Mouse (Mus musculus) 3134 (cell line): ENCODE results near the gene Lrp8.

Experiments
- DNase-seq: peaks from one replicate; pipeline ENCODE4 v3.0.0-alpha.2; 2011; ENCODE audit warnings: low spot score; ENCODE audit not compliant: insufficient read length; ENCODE audit errors: extremely low read depth

Gene Lrp8

GRCm38 (mm10) chr4:107802185-107802449 is at the start of gene Lrp8:
Gene Lrp8, plus strand, starts transcription at chr4:107802261.
- DNase-seq, result no peak

- no peak for DNase-seq
Observed at GRCm38 (mm10) chr4:107756222-107756621, 45.8 kb upstream of the Lrp8 start.

GRCm38 (mm10) chr4:107757487-107758470 is 44.3 kb upstream of the Lrp8 start:
- no peak for DNase-seq

DNA sequence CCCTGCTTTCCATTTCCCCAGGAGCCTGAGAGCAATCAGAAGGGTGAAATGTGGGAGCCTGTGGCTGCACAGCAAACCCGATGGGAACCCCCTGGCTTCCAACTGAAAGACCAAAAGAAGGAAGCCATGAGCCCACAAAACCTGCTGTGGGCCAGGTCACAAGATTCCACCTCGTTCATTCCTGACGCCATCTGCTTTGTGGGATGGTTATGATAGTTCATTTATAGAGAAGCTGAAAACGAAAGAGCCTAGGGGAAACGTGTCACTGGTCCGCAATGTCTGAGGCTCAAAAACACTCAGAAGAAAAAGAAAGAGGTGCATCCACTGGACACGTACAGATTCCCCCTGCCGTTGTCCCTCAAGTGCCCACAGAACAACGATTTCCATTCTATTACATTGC is 43.1 kb upstream of the Lrp8 start:
- DNase-seq, result no peak

GRCm38 (mm10) chr4:107763001-107763400 is 39.1 kb upstream of the Lrp8 start:
- no peak for DNase-seq

DNA sequence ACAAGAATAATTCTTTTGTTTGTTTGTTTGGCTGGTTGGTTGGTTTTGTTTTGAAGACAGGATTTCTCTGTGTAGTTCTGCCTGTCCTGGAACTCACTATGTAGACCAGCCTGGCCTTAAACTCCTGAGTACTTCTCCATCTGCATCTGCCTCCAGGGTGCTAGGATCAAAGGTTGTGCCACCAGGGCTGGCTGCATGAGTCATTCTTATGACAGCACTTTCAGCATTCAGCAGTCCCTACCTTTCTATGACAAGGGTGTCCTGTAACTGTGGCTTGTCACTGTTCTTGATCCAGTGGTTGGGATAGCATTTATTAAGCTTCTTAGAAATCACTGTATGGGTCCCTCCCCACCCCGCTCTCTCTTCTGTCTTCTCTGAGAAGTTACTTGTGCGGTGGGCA is 38.5 kb upstream of the Lrp8 start:
- no peak for DNase-seq

- no peak for DNase-seq
Observed at GRCm38 (mm10) chr4:107765196-107765813, 36.8 kb upstream of the Lrp8 start.

DNA sequence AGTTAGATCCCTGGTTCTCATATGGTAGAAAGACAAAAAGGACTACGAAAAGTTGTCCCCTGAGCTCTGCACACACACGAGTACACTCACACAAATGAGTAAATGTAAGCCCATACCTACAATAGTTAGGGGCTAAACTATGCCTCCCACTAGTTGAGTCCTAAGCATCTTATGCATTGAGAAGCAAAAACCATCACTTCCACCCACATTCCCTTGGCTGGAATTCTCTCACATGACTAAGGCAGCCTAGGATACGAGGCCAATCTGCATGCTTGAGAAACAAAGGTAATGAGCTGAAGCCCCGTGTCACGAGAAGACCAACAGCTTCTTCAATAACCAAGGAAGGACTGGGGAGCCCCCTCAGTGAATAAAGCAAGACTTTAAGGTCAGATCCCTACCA is 35.9 kb upstream of the Lrp8 start:
- DNase-seq, result no peak

DNA sequence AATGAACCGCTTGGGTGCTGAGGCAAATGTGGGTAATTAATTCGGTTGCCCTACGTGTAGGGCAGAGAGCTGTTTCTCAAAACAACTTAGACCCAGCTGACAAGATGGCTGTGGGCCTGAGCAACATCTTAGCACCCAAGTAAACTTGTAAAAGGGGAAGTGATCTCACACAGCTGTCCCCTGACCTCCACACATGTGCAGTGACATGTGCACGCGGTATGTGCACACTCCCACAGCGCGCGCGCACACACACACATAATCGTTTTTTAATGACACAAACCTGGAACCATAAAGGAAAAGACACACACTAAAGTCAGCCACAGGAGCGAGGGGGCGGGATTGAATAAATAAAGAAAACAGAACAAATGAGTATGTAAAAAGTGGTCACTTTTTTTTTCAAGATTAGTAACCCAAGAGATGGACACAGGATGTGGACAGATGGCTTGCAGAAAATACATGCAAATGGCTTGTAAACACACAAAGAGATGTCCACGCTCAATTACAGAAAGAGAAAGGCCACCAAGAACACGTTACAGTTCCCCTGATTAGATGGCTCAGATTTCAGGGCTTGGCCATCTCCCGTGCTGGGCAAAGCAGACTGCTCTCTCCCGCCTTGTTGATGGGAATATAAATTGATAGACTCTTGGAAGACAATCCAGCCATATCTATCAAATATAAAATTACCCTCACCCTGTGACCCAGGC is 29.8 kb upstream of the Lrp8 start:
- no peak for DNase-seq

- DNase-seq, result no peak
Observed at GRCm38 (mm10) chr4:107774868-107775267, 27.2 kb upstream of the Lrp8 start.

DNA sequence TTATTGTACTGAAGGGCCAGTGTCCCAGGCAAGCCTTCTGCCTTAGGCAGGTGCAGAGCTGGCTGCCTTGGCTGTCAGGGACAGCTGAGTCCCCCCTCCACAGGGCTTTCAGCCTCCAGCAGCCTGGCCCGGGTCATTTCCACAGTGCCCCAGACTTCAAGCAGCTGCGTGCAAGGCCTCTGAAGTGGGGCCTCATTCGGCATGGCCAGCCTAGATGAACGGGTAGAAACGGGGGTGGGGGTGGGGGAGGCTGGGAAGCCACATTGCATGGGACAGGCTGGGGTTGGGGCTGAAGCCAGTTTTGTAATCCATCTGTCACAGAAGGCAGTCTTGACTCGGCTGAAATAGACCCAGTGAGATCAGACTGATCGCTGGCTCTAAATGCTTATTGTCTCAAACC is 26.4 kb upstream of the Lrp8 start:
- no peak for DNase-seq

- DNase-seq, result no peak
Observed at GRCm38 (mm10) chr4:107776990-107777673, 24.9 kb upstream of the Lrp8 start.

DNA sequence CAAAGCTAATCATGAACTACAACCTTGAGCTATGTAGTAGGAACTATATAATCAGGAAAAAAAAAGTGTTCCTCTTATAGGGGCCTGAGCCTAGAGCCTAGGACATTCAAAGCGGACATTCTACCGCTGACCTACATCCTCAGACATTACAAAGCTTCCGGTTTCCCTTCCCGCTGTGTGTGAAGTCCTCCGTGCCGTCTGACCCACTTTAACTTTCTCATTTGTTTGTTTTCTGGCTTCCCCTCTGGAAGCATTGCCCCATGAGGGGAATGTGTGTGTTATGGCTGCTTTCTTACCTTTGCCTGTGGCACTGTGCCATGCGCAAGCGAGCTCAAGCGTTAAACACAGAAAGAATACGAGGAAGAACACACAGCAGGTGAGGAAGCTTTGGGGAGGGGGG is 18.5 kb upstream of the Lrp8 start:
- no peak for DNase-seq

DNA sequence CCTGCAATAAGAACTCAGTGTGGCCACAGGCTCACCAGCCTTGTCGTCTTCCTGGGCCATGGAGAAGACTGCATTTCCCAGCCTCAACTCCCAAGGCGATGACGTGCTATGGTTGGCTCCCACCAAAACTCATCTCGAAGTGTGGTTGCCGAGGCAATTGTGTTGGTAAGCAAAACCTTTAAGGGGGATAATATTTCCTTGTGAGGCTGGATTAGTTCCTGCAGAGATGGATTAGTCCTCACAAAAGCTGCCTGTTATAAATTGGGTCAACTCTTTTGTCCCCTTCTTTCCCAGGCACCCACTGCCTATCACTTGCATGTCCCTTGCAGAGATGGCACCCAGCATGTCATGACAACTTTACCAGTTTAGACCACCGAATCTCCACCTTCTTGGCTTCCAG is 13.2 kb upstream of the Lrp8 start:
- no peak for DNase-seq

GRCm38 (mm10) chr4:107800801-107801200 is 1.3 kb upstream of the Lrp8 start:
- DNase-seq, result no peak

GRCm38 (mm10) chr4:107801366-107802184 is 486 bp upstream of the Lrp8 start:
- peak; percentile 72 for DNase-seq

DNA sequence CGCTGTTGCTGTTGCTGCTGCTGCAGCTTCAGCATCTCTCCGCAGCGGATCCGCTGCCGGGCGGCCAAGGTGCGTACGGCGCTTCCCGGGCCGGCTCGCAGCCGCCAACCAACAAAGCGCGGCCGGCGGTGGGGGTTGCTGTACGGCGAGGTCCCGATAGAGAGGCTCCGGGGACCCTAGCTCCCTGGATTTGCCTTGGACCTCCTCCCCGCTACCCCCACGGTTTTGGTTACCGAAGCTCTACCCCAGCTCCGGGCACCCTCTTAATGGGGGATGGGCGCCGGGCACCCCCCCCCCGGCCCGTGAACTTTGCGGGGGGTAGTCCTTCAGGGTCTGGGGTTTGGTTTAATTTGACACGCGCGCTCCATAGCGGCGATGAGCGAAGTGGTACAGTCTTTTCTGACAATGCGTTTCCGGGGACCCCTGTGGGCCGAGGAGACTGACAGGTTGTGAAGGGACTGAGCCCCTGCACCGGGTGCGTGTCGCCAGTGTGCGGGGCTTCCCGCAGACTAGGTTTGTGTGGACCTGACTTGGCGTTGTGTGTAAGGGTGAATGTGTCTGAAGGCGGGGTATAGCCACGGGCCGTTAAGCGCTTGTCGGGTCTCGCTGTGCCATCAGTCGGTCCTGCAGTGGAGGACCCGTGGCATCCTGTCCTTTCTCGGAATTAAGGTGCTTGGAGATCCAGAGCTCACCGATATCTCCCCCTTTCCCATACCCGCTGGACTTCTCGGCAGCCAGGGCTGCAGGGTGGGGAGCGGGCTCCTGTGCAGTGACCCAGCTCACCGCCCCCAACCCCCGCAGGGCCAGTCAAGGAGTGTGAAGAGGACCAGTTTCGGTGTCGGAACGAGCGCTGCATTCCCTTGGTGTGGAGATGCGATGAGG is 630 bp downstream of the Lrp8 start:
- peak; percentile 58 for DNase-seq

DNA sequence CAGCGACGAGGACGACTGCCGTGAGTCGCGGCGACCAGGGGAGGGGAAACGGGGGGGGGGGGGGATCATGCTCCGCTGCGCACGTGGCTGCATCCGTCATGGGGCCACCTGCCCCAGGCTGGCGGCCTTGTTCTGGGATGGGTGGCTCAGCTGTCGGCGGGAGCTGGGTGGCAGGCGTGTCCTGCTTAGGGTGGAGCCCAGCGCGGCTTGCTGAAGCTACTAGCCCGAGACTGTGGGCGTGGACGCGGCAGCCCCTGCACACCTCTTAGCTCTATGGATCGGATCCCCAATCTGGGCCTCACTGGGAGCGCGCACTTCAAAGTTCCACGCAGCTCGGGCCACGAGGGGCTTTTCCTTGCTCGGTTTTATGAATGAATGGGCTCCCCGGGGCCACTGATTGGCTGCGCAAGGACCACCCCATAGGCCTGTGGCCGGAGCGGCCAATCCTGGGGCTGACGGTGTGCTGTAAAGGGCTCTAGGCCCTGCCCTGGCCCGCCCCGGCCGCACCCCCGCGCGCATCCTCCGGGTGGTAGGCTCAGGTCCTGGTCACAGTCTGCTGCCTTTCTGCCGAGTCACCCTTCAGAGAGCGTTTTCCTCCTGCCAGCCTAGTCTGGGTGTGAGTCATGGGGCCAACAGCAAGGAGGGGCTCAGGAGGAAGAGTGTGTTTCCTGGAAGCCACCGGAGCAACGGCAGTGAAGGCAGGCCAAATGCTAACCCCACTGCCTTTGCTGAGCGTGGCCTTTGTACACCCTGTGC is 1.5 kb downstream of the Lrp8 start:
- peak; percentile 100 for DNase-seq

DNA sequence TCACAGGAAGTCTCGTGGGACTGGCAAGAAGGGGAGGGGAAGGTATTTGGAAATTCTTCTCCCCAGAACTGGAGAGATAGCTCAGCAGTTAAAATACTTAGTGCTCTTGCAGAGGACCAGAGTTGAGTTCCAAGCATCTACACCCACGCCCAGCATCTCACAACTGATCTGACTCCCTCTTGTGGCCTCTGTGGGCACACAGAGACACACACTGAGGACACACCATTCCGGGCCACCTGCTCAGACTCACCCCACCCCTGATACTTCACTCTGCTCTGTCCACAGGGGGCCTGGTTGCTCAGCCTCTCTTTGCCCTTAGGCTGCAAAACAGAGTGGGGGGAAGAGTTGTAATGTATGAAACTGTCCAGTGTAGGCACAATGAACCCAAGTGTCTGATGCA is 3.4 kb downstream of the Lrp8 start:
- DNase-seq, result no peak
